Mouse (Mus musculus): ENCODE results near the gene Cd70.
"Not testable (repeated sequence)": the region's sequence is repeated elsewhere in the genome, so short reads cannot be mapped to it uniquely, and the experiment has no call there.

Gene Cd70

GRCm38 (mm10) chr17:57134693-57135092 is 14.9 kb downstream of the Cd70 start:
- no peak for DNase-seq (ENCODE audit: low read depth)

GRCm38 (mm10) chr17:57134021-57134420 is 15.6 kb downstream of the Cd70 start:
- DNase-seq (ENCODE audit: low read depth) = not testable (repeated sequence)

- no peak for DNase-seq (ENCODE audit: low read depth)
Observed at GRCm38 (mm10) chr17:57131793-57132192, 17.8 kb downstream of the Cd70 start.

GRCm38 (mm10) chr17:57125853-57126622 is 23.5 kb downstream of the Cd70 start:
- no peak for DNase-seq (ENCODE audit: low read depth)

- DNase-seq (ENCODE audit: low read depth) = no peak
Observed at GRCm38 (mm10) chr17:57124792-57125191, 24.8 kb downstream of the Cd70 start.

- DNase-seq (ENCODE audit: low read depth) = no peak
Observed at GRCm38 (mm10) chr17:57123192-57124118, 26.1 kb downstream of the Cd70 start.

GRCm38 (mm10) chr17:57121856-57122255 is 27.7 kb downstream of the Cd70 start:
- no peak for DNase-seq (ENCODE audit: low read depth)

GRCm38 (mm10) chr17:57118524-57119349 is 30.8 kb downstream of the Cd70 start:
- DNase-seq (ENCODE audit: low read depth) = no peak

GRCm38 (mm10) chr17:57116801-57117200 is 32.8 kb downstream of the Cd70 start:
- DNase-seq (ENCODE audit: low read depth) = no peak

GRCm38 (mm10) chr17:57112768-57113474 is 36.7 kb downstream of the Cd70 start:
- DNase-seq (ENCODE audit: low read depth) = no peak

GRCm38 (mm10) chr17:57110005-57110404 is 39.6 kb downstream of the Cd70 start:
- DNase-seq (ENCODE audit: low read depth) = no peak

- DNase-seq (ENCODE audit: low read depth) = no peak
Observed at GRCm38 (mm10) chr17:57108666-57109171, 40.9 kb downstream of the Cd70 start.

- DNase-seq (ENCODE audit: low read depth) = no peak
Observed at GRCm38 (mm10) chr17:57108040-57108665, 41.4 kb downstream of the Cd70 start.

GRCm38 (mm10) chr17:57107064-57107463 is 42.5 kb downstream of the Cd70 start:
- no peak for DNase-seq (ENCODE audit: low read depth)

GRCm38 (mm10) chr17:57106035-57106368 is 43.6 kb downstream of the Cd70 start:
- no peak for DNase-seq (ENCODE audit: low read depth)

- DNase-seq (ENCODE audit: low read depth) = no peak
Observed at GRCm38 (mm10) chr17:57105181-57106034, 44.2 kb downstream of the Cd70 start, which contains the start of gene Tnfsf9. Gene Tnfsf9, plus strand, starts transcription at chr17:57105325.

GRCm38 (mm10) chr17:57104496-57104895 is 45.1 kb downstream of the Cd70 start:
- DNase-seq (ENCODE audit: low read depth) = no peak

- DNase-seq (ENCODE audit: low read depth) = no peak
Observed at GRCm38 (mm10) chr17:57102276-57102675, 47.3 kb downstream of the Cd70 start.

- no peak for DNase-seq (ENCODE audit: low read depth)
Observed at GRCm38 (mm10) chr17:57099629-57100325, 49.8 kb downstream of the Cd70 start.

Measured in fibroblast of lung, adult 2 months (primary cell).